Mouse (Mus musculus) kidney, embryonic 16.5 days (tissue): ENCODE data around the gene Sfta2. TPM values are rescaled to one million over a fixed set of nuclear protein-coding genes. Genes with fewer than 3 reads are reported as not detected.
A peak's percentile ranks its signal among the peaks of the same experiment; 100 is the strongest.

Experiments
- ATAC-seq: fragments of 200-750 bp; cut with Nextera tagmentation; 2 replicates; pipeline ENCODE4 v1.8.0; 2017; ENCODE audit warnings: moderate TSS enrichment; ENCODE audit not compliant: low FRiP score, low TSS enrichment
- H3K27ac ChIP-seq: fragments of 300-500 bp; sonication (generic); 2 replicates; pipeline ENCODE4 v1.5.1; 2014; ENCODE audit warnings: low read length
- H3K27me3 ChIP-seq: fragments of 300-500 bp; sonication (generic); 2 replicates; pipeline ENCODE4 v1.6.1; 2014; ENCODE audit warnings: low read length, control low read depth, mixed read lengths; ENCODE audit not compliant: insufficient read depth
- H3K36me3 ChIP-seq: fragments of 300-500 bp; sonication (generic); 2 replicates; pipeline ENCODE4 v1.6.1; 2014; ENCODE audit warnings: low read length, control low read depth, mixed read lengths; ENCODE audit not compliant: insufficient read depth
- H3K4me1 ChIP-seq: fragments of 300-500 bp; sonication (generic); 2 replicates; pipeline ENCODE4 v1.6.1; 2014; ENCODE audit warnings: low read length, control low read depth, mixed read lengths; ENCODE audit not compliant: insufficient read depth
- H3K4me2 ChIP-seq: fragments of 300-500 bp; sonication (generic); replicated peaks from 2 replicates; pipeline ENCODE4 v1.6.1; 2014; ENCODE audit warnings: low read depth, low read length
- H3K4me3 ChIP-seq: fragments of 300-500 bp; sonication (generic); 2 replicates; pipeline ENCODE4 v1.5.1; 2014; ENCODE audit warnings: mild to moderate bottlenecking, low read length
- H3K9ac ChIP-seq: fragments of 300-500 bp; sonication (generic); replicated peaks from 2 replicates; pipeline ENCODE4 v1.6.1; 2014; ENCODE audit warnings: low read length
- H3K9me3 ChIP-seq: fragments of 300-500 bp; sonication (generic); 2 replicates; pipeline ENCODE4 v1.6.1; 2016; ENCODE audit warnings: low read length, control low read depth
- WGBS: fragments of 180-500 bp; shearing (Covaris S2); extraction: QIAGEN DNeasy Blood & Tissue Kit; methylation state at CpG from one replicate; pipeline ENCODE4 v1.1.7; 2014; 5-methylcytosine and 5-hydroxymethylcytosine counted together
- polyA plus RNA-seq: library from polyadenylated mRNA; unstranded; fragments of >200 nt; fragmentation: Nextera tagmentation; extraction: Ambion mirVana; gene quantifications from 2 replicates; pipeline ENCODE4 v1.2.1, GENCODE M21; 2015

The Sfta2 gene
- polyA plus RNA-seq, 1 experiment from 2014 or later = 7.3 TPM

DNA sequence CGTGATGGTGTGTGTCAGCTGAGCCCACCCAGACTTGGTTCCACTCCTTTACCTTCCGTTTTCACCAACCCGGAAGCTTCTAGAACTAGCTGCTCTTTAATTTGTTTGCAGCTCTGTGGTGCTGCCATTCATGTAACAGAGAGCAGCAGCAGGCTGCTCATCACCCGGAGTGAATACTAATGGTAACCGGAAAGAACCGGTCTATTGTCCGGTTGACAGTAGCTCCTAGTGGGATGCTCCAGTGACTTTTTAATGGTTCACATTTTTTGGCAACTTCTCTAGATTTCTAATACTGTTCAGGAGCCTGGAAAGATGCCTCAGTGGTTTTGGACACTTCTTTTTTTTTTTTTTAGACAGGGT is 10.2 kb upstream of the Sfta2 start:
- Histone ChIP-seq H3K9me3 (no peaks in the 10 kb centered on the region; the same call in 1 of the 2 replicates), H3K27me3 (no peaks in the 10 kb centered on the region), H3K27ac (no peak overlapping the region), H3K4me3 (no peak overlapping the region), H3K9ac (no peak overlapping the region), H3K4me2 (no peak overlapping the region), H3K4me1 (peaks cover 5% of the 10 kb centered on the region; the same call in 1 of the 2 replicates), H3K36me3 (no peaks in the 10 kb centered on the region)
- ATAC-seq = no peak
- 92% methylated on average over 7 of the region's 7 CpGs for WGBS

DNA sequence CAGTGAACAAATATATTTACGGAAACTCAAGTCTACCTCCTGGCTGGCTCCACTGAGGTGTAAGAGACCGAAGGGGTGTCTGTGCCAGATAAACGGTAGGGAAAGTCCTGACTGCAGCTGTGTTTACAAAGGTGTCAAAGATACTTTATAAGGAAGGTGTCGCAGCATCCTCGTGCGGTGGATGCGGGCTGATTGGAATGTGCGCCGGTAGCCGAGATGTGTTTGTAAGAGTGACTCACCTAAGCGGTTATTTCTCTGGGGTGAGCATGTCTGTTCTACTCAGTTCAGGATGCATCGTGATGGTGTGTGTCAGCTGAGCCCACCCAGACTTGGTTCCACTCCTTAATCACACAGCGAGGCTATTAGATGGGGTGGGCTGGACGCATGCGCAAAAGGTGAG is 9.6 kb upstream of the Sfta2 start:
- no peak for ATAC-seq

DNA sequence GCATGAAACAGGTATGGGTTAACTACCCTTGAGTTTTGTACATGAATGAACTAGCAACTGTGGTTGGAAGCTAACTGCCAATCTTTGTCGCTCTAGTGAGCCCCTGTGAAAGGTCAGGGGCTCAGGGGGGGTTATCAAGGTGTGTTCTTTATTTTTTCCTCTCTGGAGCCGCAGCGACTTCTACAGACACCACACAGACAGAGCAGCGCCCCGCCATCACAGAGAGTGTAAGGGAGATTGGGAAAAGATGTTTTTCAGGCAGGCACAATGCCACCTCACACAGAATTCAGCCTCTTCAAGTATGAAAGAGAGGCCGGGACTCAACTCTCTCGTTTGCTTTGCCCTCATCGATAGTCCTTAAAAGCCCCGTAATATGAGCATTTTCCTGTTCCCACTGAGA is 9.2 kb upstream of the Sfta2 start:
- Histone ChIP-seq H3K27ac (no peak overlapping the region), H3K4me1 (peaks cover 5% of the 10 kb centered on the region; the same call in 1 of the 2 replicates), H3K9me3 (peaks cover 3% of the 10 kb centered on the region; the same call in 1 of the 2 replicates), H3K4me2 (no peak overlapping the region), H3K27me3 (no peaks in the 10 kb centered on the region), H3K36me3 (no peaks in the 10 kb centered on the region), H3K4me3 (no peak overlapping the region), H3K9ac (no peak overlapping the region)
- 78% methylated on average over 9 of the region's 9 CpGs for WGBS
- no peak for ATAC-seq

More for the DNA sequence above, 9.6 kb upstream of the Sfta2 start:
- Histone ChIP-seq H3K27ac (no peak overlapping the region), H3K9me3 (no peaks in the 10 kb centered on the region; the same call in 1 of the 2 replicates), H3K4me2 (no peak overlapping the region), H3K4me1 (peaks cover 5% of the 10 kb centered on the region; the same call in 1 of the 2 replicates), H3K4me3 (no peak overlapping the region), H3K27me3 (no peaks in the 10 kb centered on the region), H3K9ac (no peak overlapping the region), H3K36me3 (no peaks in the 10 kb centered on the region)
- 85% methylated on average over 15 of the region's 15 CpGs for WGBS

DNA sequence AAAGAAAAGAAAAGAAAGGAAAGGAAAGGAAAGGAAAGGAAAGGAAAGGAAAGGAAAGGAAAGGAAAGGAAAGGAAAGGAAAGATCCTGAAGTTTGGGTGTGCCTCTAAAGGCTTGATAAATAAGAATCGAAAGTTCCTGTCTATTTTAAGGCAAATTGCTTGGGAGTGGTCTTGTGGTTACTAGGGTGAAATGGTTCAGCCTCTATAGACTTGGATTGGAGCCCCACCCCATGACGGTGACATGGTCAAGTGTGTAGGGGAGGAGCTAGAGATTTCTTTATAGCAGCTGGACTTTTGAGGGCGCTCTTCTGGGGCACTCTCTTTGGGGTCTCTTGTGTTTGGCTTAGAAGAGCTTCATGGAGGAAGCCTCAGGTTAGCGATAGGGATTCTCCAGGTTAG is 7.6 kb upstream of the Sfta2 start:
- Histone ChIP-seq H3K4me2 (no peak overlapping the region), H3K9ac (no peak overlapping the region), H3K36me3 (no peaks in the 10 kb centered on the region), H3K27ac (no peak overlapping the region), H3K4me3 (no peak overlapping the region), H3K27me3 (no peaks in the 10 kb centered on the region), H3K9me3 (peaks cover 4% of the 10 kb centered on the region; the same call in 1 of the 2 replicates), H3K4me1 (peaks cover 5% of the 10 kb centered on the region; the same call in 1 of the 2 replicates)
- 34% methylated on average over 4 of the region's 4 CpGs for WGBS
- no peak for ATAC-seq

DNA sequence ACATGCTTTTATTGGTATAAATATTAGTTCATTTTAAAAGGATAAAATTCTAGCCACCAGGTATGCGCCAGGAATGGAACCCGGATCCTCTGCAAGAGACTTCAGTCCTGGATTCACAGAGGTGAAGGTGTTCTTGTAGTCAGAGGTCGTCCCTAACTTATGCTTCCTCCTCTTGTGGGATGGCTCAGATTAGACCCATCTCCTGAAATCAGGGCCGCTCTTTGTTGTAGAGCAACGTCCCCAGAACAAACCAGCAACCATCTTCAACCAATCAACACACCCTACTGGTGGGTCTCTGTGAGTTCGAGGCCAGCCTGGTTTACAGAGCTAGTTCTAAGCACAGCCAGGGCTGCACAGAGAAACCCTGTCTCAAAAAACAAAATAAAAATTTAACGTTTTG is 6.9 kb upstream of the Sfta2 start:
- Histone ChIP-seq H3K9ac (no peak overlapping the region), H3K4me3 (no peak overlapping the region), H3K27ac (no peak overlapping the region), H3K4me1 (peaks cover 5% of the 10 kb centered on the region; the same call in 1 of the 2 replicates), H3K36me3 (no peaks in the 10 kb centered on the region), H3K4me2 (no peak overlapping the region), H3K9me3 (peaks cover 4% of the 10 kb centered on the region; the same call in 1 of the 2 replicates), H3K27me3 (no peaks in the 10 kb centered on the region)
- WGBS = 86% methylated on average over 7 of the region's 7 CpGs
- ATAC-seq = no peak

DNA sequence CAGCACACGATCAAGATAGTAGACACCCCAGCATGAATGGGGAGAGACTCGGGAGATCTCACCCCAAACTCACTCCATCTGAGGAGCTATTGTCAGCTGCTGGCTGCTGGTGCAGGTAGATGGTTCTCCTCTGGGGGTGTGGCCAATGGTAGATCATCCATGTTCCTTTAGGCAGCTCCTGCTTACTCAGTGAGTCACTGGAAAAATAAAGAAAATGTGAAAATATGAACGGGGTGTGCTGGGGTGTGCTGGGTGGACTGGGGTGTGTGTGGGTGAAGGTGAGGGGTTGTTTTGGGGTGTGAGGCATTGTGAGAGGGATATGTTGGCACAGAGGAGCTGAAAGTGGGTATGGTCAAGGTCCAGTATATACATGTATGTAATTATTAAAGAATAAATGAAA is 4.0 kb upstream of the Sfta2 start:
- ATAC-seq = no peak
- H3K27me3 ChIP-seq = no peaks in the 10 kb centered on the region
- no peak overlapping the region for H3K27ac ChIP-seq
- H3K4me1 ChIP-seq = no peaks in the 10 kb centered on the region
- no peak overlapping the region for H3K9ac ChIP-seq
- H3K4me3 ChIP-seq = no peak overlapping the region
- no peak overlapping the region for H3K4me2 ChIP-seq
- WGBS = 96% methylated on average over 3 of the region's 3 CpGs
- no peaks in the 10 kb centered on the region for H3K36me3 ChIP-seq
- H3K9me3 ChIP-seq = peaks cover 4% of the 10 kb centered on the region; the same call in 1 of the 2 replicates

DNA sequence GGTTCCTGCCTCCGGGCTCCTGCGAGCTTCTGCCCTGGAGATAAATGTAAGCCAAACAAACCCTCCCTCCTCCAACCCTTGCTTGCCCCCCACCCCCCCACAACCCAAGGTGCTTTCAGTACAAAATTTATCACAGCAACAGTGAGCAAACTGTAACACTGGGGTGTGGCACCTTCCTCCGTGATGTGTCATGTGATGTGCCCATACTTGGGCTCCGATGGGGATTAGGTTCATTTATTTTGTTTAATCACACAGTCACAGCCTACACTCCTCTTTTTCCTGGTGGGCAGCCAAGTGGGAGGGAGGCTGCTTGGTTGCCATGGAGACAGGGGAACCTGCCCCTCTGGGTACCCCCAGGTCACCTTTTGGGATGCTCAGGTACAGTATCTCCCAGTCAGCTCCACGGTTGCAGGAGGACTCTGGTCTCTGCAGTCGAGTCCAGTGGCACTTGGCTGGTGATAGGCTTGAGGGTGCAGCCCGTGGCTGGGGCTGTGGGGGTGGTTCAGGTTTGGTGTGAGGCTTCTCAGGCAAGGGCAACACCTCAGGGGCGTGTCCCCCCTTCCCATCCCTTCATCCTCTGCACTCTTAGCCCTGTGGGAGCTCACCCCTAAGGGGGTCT is 496 bp downstream of the Sfta2 start:
- no peak overlapping the region for H3K27ac ChIP-seq
- H3K27me3 ChIP-seq = no peaks in the 10 kb centered on the region
- 37% methylated on average over 8 of the region's 8 CpGs for WGBS
- H3K4me2 ChIP-seq = no peak overlapping the region
- no peak overlapping the region for H3K9ac ChIP-seq
- peaks cover 4% of the 10 kb centered on the region; the same call in 1 of the 2 replicates for H3K9me3 ChIP-seq
- no peaks in the 10 kb centered on the region for H3K4me1 ChIP-seq
- no peak overlapping the region for H3K4me3 ChIP-seq
- ATAC-seq = 0 out of 2 replicates have a peak, but pooled peaks have one; percentile 35
- H3K36me3 ChIP-seq = no peaks in the 10 kb centered on the region

DNA sequence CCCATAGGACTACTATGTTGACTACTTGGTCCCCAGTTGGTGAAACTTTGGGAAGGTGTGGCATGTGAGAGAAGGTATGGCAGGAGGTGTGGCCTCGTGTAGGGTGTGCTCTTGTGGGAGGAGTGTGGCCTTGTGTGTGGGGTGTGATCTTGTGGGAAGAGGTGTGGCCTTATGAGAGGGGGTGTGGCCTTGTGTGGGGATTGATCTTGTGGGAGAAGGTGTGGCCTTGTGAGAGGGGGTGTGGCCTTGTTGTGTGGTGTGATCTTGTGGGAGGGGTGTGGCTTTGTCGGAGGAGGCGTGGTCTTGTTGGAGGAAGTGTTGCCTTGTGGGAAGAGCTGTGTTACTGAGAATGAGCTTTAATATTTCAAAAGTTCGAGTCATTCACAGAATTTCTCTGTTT is 15.8 kb downstream of the Sfta2 start:
- Histone ChIP-seq H3K27me3 (no peaks in the 10 kb centered on the region), H3K4me1 (no peaks in the 10 kb centered on the region), H3K9me3 (no peaks in the 10 kb centered on the region), H3K9ac (no peak overlapping the region), H3K36me3 (no peaks in the 10 kb centered on the region), H3K27ac (no peak overlapping the region), H3K4me3 (no peak overlapping the region), H3K4me2 (no peak overlapping the region)
- WGBS = 78% methylated on average over 4 of the region's 4 CpGs
- ATAC-seq = no peak

DNA sequence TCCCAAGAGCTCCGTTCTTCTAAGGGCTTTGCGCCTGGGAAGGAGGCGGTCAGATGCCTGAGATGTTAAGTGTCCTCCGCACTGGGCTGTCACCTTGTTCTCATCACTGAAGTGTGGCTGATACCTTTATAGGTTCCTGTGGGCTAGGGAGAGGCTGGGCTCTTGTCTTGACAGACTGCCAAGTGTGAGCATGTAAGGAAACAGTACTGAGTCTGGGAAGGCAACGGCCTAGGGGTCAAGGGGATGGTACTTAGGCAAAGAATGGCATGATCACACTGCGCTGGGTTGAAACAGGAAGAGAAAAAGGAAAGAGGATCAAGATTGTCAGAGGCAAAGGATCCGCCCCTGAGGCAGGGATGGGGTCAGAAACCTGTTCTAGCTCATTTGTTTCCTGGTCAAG is 25.2 kb downstream of the Sfta2 start, which contains the start of gene Gm9573:
Gene Gm9573 (minus strand): TSS at position 101 of the 400 bp plus-strand sequence.
- no peaks in the 10 kb centered on the region for H3K4me1 ChIP-seq
- 80% methylated on average over 7 of the region's 7 CpGs for WGBS
- H3K9me3 ChIP-seq = no peaks in the 10 kb centered on the region
- no peaks in the 10 kb centered on the region for H3K36me3 ChIP-seq
- no peak for ATAC-seq
- no peak within 1 kb of the TSS for H3K4me2 ChIP-seq
- no peak within 1 kb of the TSS for H3K4me3 ChIP-seq
- H3K27ac ChIP-seq = no peak within 1 kb of the TSS
- H3K27me3 ChIP-seq = no peaks in the 10 kb centered on the region
- no peak within 1 kb of the TSS for H3K9ac ChIP-seq

DNA sequence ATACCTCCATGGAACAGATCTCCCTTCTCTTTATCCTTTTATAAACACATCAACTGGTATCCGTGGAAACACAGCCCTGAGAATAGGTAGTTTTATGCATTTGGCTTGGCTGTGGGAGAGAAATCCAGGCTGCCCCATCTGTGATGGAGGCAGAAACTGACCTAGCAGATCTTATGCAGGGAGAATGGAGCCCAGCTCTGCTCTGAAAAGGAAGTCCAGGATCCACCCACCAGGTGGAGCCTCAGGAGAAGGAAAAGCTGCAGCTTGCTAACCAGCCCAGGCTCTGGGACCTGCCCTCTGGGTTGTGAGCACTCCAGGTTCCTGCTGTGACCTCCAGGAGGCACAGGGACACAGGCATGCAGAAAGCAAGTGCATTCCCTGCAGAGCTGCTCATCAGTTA is 32.6 kb downstream of the Sfta2 start:
- ATAC-seq = peak; percentile 44; the same call in 1 of the 2 replicates
- no peak overlapping the region for H3K9ac ChIP-seq
- H3K27me3 ChIP-seq = no peaks in the 10 kb centered on the region
- H3K4me2 ChIP-seq = no peak overlapping the region
- no peaks in the 10 kb centered on the region for H3K36me3 ChIP-seq
- no peaks in the 10 kb centered on the region for H3K4me1 ChIP-seq
- H3K9me3 ChIP-seq = no peaks in the 10 kb centered on the region
- H3K27ac ChIP-seq = no peak overlapping the region
- H3K4me3 ChIP-seq = no peak overlapping the region
- 21% methylated on average over 1 of the region's 1 CpGs for WGBS
